Mouse (Mus musculus) MEL (cell line): ENCODE results near the gene Akap13. TPM values are rescaled to one million over a fixed set of nuclear protein-coding genes. Genes with fewer than 3 reads are reported as not detected.

Experiments used
- DNase-seq: peaks from one replicate; pipeline ENCODE4 v3.0.0; 2011; ENCODE audit warnings: low read depth, low spot score
- H3K27ac ChIP-seq: 2 replicates; pipeline ENCODE4 v1.5.1; 2012; ENCODE audit warnings: low read depth, mild to moderate bottlenecking, control low read depth, low read length, moderate library complexity; ENCODE audit not compliant: control insufficient read depth
- H3K27me3 ChIP-seq, 2 experiments: fragments of 150-350 bp in 1 of 2; sonication (generic) in 1 of 2; 2 replicates each; pipeline ENCODE4 v1.6.1; 2012; ENCODE audit warnings: low read length in 2 of 2, mild to moderate bottlenecking in 2 of 2, improper control_type of control experiment in 1 of 2, moderate library complexity in 1 of 2; ENCODE audit not compliant: insufficient read depth in 2 of 2, control insufficient read depth in 1 of 2
- H3K36me3 ChIP-seq, 2 experiments: 2 replicates each; pipeline ENCODE4 v1.6.1; 2012 to 2014; ENCODE audit warnings: low read length in 2 of 2, improper control_type of control experiment in 1 of 2, inconsistent platforms in 1 of 2, mild to moderate bottlenecking in 1 of 2; ENCODE audit not compliant: insufficient read depth in 2 of 2, control insufficient read depth in 1 of 2
- H3K4me1 ChIP-seq, 2 experiments: fragments of 150-350 bp in 1 of 2; sonication (generic) in 1 of 2; 2 replicates each; pipeline ENCODE4 v1.6.1; 2012; ENCODE audit warnings: low read length in 2 of 2, improper control_type of control experiment in 1 of 2, mild to moderate bottlenecking in 1 of 2; ENCODE audit not compliant: insufficient read depth in 2 of 2, control insufficient read depth in 1 of 2
- H3K4me3 ChIP-seq, 2 experiments: fragments of 150-350 bp in 1 of 2; sonication (generic) in 1 of 2; 2 replicates each; pipeline ENCODE4 v1.5.1; 2012; ENCODE audit warnings: low read depth in 2 of 2, low read length in 2 of 2, mild to moderate bottlenecking in 2 of 2, moderate library complexity in 2 of 2, control low read depth in 1 of 2, improper control_type of control experiment in 1 of 2; ENCODE audit not compliant: control insufficient read depth in 1 of 2, insufficient read depth in 1 of 2
- H3K79me2 ChIP-seq: 2 replicates; pipeline ENCODE4 v1.6.1; 2012; ENCODE audit warnings: mild to moderate bottlenecking, low read length, moderate library complexity; ENCODE audit not compliant: control insufficient read depth, poor library complexity, insufficient read depth
- H3K9ac ChIP-seq: 2 replicates; pipeline ENCODE4 v1.6.1; 2012; ENCODE audit warnings: low read depth, mild to moderate bottlenecking, control low read depth, low read length, moderate library complexity; ENCODE audit not compliant: control insufficient read depth, poor library complexity, severe bottlenecking
- H3K9me3 ChIP-seq: fragments of 150-350 bp; sonication (generic); replicated peaks from 2 replicates; pipeline ENCODE4 v1.6.1; 2012; ENCODE audit warnings: mild to moderate bottlenecking, low read length, improper control_type of control experiment, moderate library complexity; ENCODE audit not compliant: insufficient read depth
- BHLHE40 ChIP-seq: IDR thresholded peaks from 2 replicates; pipeline ENCODE4 v1.6.1; 2012; ENCODE audit warnings: low read depth, mild to moderate bottlenecking, inconsistent platforms, low read length, improper control_type of control experiment, borderline replicate concordance
- CHD2 ChIP-seq: IDR thresholded peaks from 2 replicates; pipeline ENCODE4 v1.6.1; 2011; ENCODE audit warnings: low read length, improper control_type of control experiment
- E2F4 ChIP-seq: IDR thresholded peaks from 2 replicates; pipeline ENCODE4 v1.6.1; 2011; ENCODE audit warnings: low read depth, low read length, improper control_type of control experiment, borderline replicate concordance
- ELF1 ChIP-seq: IDR thresholded peaks from 2 replicates; pipeline ENCODE4 v1.6.1; 2014; ENCODE audit warnings: low read depth, mild to moderate bottlenecking, inconsistent platforms, low read length, improper control_type of control experiment, moderate library complexity
- EP300 ChIP-seq, 2 experiments: IDR thresholded peaks; 2 replicates each; pipeline ENCODE4 v1.6.1; 2011; ENCODE audit warnings: improper control_type of control experiment in 2 of 2, low read length in 2 of 2, low read depth in 1 of 2, mild to moderate bottlenecking in 1 of 2
- ETS1 ChIP-seq: IDR thresholded peaks from 2 replicates; pipeline ENCODE4 v1.6.1; 2012; ENCODE audit warnings: low read depth, mild to moderate bottlenecking, inconsistent platforms, low read length, improper control_type of control experiment, moderate library complexity
- GABPA ChIP-seq: IDR thresholded peaks from 2 replicates; pipeline ENCODE4 v1.6.1; 2012; ENCODE audit warnings: low read depth, mild to moderate bottlenecking, inconsistent platforms, low read length, improper control_type of control experiment, moderate library complexity
- GATA1 ChIP-seq: IDR thresholded peaks from 2 replicates; pipeline ENCODE4 v1.6.1; 2011; ENCODE audit warnings: low read depth, low read length, improper control_type of control experiment
- HCFC1 ChIP-seq: IDR thresholded peaks from 2 replicates; pipeline ENCODE4 v1.6.1; 2012; ENCODE audit warnings: low read depth, mild to moderate bottlenecking, inconsistent platforms, low read length, improper control_type of control experiment, moderate library complexity
- JUND ChIP-seq: IDR thresholded peaks from 2 replicates; pipeline ENCODE4 v1.6.1; 2011; ENCODE audit warnings: low read depth, mild to moderate bottlenecking, improper control_type of control experiment, low read length
- MAFK ChIP-seq: IDR thresholded peaks from 2 replicates; pipeline ENCODE4 v1.6.1; 2011; ENCODE audit warnings: low read depth, mild to moderate bottlenecking, low read length, improper control_type of control experiment, borderline replicate concordance
- MEF2A ChIP-seq: IDR thresholded peaks from 2 replicates; pipeline ENCODE4 v1.6.1; 2014; ENCODE audit warnings: low read depth, mild to moderate bottlenecking, inconsistent platforms, low read length, improper control_type of control experiment; ENCODE audit not compliant: poor library complexity, insufficient replicate concordance, severe bottlenecking; ENCODE audit errors: extremely low read depth
- MXI1 ChIP-seq: IDR thresholded peaks from 2 replicates; pipeline ENCODE4 v1.6.1; 2011; ENCODE audit warnings: mild to moderate bottlenecking, low read depth, low read length, improper control_type of control experiment
- MYC ChIP-seq: IDR thresholded peaks from 2 replicates; pipeline ENCODE4 v1.6.1; 2011; ENCODE audit warnings: low read depth, mild to moderate bottlenecking, low read length, improper control_type of control experiment, moderate library complexity
- NELFE ChIP-seq: IDR thresholded peaks from 2 replicates; pipeline ENCODE4 v1.6.1; 2011; ENCODE audit warnings: low read depth, low read length, improper control_type of control experiment
- NRF1 ChIP-seq: IDR thresholded peaks from 2 replicates; pipeline ENCODE4 v1.6.1; 2014; ENCODE audit warnings: low read depth, mild to moderate bottlenecking, inconsistent platforms, low read length, improper control_type of control experiment, moderate library complexity; ENCODE audit not compliant: poor library complexity, insufficient read depth, severe bottlenecking
- POLR2AphosphoS5 ChIP-seq: IDR thresholded peaks from 2 replicates; pipeline ENCODE4 v1.6.1; 2012; ENCODE audit warnings: low read depth, borderline replicate concordance, mild to moderate bottlenecking, inconsistent platforms, low read length, moderate library complexity, mixed read lengths
- RAD21 ChIP-seq: IDR thresholded peaks from 2 replicates; pipeline ENCODE4 v1.6.1; 2011; ENCODE audit warnings: mild to moderate bottlenecking, low read depth, low read length, improper control_type of control experiment
- RCOR1 ChIP-seq: IDR thresholded peaks from 2 replicates; pipeline ENCODE4 v1.6.1; 2012; ENCODE audit warnings: low read depth, mild to moderate bottlenecking, inconsistent platforms, low read length, improper control_type of control experiment
- SMC3 ChIP-seq: IDR thresholded peaks from 2 replicates; pipeline ENCODE4 v1.6.1; 2011; ENCODE audit warnings: low read depth, low read length, improper control_type of control experiment
- TAL1 ChIP-seq: IDR thresholded peaks from 2 replicates; pipeline ENCODE4 v1.6.1; 2012; ENCODE audit warnings: mild to moderate bottlenecking, inconsistent platforms, low read length, moderate library complexity, mixed read lengths
- TCF12 ChIP-seq: IDR thresholded peaks from 2 replicates; pipeline ENCODE4 v1.6.1; 2014; ENCODE audit warnings: low read depth, mild to moderate bottlenecking, inconsistent platforms, low read length, improper control_type of control experiment, moderate library complexity
- UBTF ChIP-seq: IDR thresholded peaks from 2 replicates; pipeline ENCODE4 v1.6.1; 2012; ENCODE audit warnings: low read depth, mild to moderate bottlenecking, inconsistent platforms, low read length, improper control_type of control experiment, moderate library complexity, borderline replicate concordance; ENCODE audit not compliant: insufficient read depth
- USF2 ChIP-seq, 2 experiments: IDR thresholded peaks; 2 replicates each; pipeline ENCODE4 v1.6.1; 2011 to 2012; ENCODE audit warnings: improper control_type of control experiment in 2 of 2, low read length in 2 of 2, borderline replicate concordance in 1 of 2, inconsistent platforms in 1 of 2, low read depth in 1 of 2, mild to moderate bottlenecking in 1 of 2; ENCODE audit not compliant: insufficient read depth in 1 of 2
- ZMIZ1 ChIP-seq: IDR thresholded peaks from 2 replicates; pipeline ENCODE4 v1.6.1; 2012; ENCODE audit warnings: low read depth, mild to moderate bottlenecking, inconsistent platforms, low read length, improper control_type of control experiment, moderate library complexity
- polyA plus RNA-seq, 2 experiments: library from polyadenylated mRNA; stranded (reverse) in 1 of 2; unstranded in 1 of 2; fragments of >175 nt in 1 of 2; fragments of >200 nt in 1 of 2; gene quantifications; 2 replicates each; pipeline versions ENCODE4 v1.2.1 to v1.2.4; 2012; ENCODE audit warnings: low replicate concordance in 2 of 2, low read depth in 1 of 2; ENCODE audit not compliant: insufficient read length in 2 of 2, insufficient read depth in 1 of 2, missing spikeins in 1 of 2
- total RNA-seq: library from RNA; depleted of rRNA; stranded (reverse); fragments of 300-350 nt; gene quantifications from 2 replicates; pipeline ENCODE4 v1.2.3, GENCODE M21; 2012

The Akap13 gene
- total and polyA plus RNA-seq, 3 experiments: 4.1 to 4.5 TPM; not detected in 1

GRCm38 (mm10) chr7:75679631-75680030 lies 224.3 kb downstream of the Akap13 start:
- Histone ChIP-seq H3K27ac (no peak overlapping the region), H3K9me3 (no peaks in the 10 kb centered on the region), H3K9ac (no peak overlapping the region), H3K4me3 (no peak overlapping the region), H3K79me2 (no peaks in the 10 kb centered on the region), H3K36me3 (peaks cover 0 to 2% of the 10 kb centered on the region in 2 experiments; a peak in 2 of 4 replicates), H3K27me3 (no peaks in the 10 kb centered on the region), H3K4me1 (no peaks in the 10 kb centered on the region)
- TF ChIP-seq E2F4: no peak
- TF ChIP-seq ELF1: no peak
- TF ChIP-seq ETS1: no peak
- no peak for TF ChIP-seq BHLHE40
- TF ChIP-seq EP300 (IDR thresholded peaks at IDR 0.05; ENCODE audit: low read depth in 1 of 2, low read length in 2 of 2): no peak
- TF ChIP-seq RCOR1: no peak
- no peak for TF ChIP-seq MXI1
- TF ChIP-seq NELFE: no peak
- TF ChIP-seq NRF1: no peak
- no peak for TF ChIP-seq RAD21
- no peak for TF ChIP-seq JUND
- TF ChIP-seq GATA1: no peak
- DNase-seq: no peak

- Histone ChIP-seq H3K27ac (no peak overlapping the region), H3K9ac (no peak overlapping the region), H3K9me3 (no peaks in the 10 kb centered on the region), H3K4me1 (peaks cover 2 to 8% of the 10 kb centered on the region in 2 experiments; a peak in 3 of 4 replicates), H3K36me3 (peaks cover 0 to 14% of the 10 kb centered on the region in 2 experiments; a peak in 2 of 4 replicates), H3K27me3 (no peaks in the 10 kb centered on the region), H3K79me2 (no peaks in the 10 kb centered on the region), H3K4me3 (no peak overlapping the region)
- DNase-seq: no peak
- TF ChIP-seq HCFC1 (no peak), MEF2A (no peak), CHD2 (no peak), NRF1 (no peak), GABPA (no peak), MYC (no peak), TCF12 (no peak), SMC3 (no peak), POLR2AphosphoS5 (no peak), TAL1 (no peak), E2F4 (no peak), USF2 (IDR thresholded peaks at IDR 0.05; ENCODE audit: borderline replicate concordance in 1 of 2, insufficient read depth in 1 of 2, low read depth in 1 of 2, low read length in 2 of 2) (no peak), JUND (no peak), ZMIZ1 (no peak), GATA1 (no peak), MAFK (no peak), UBTF (no peak), MXI1 (no peak)
- TF ChIP-seq, all 39 proteins: peak for 0
Measured at GRCm38 (mm10) chr7:75682901-75683300, 227.6 kb downstream of the Akap13 start.
